Mouse (Mus musculus): ENCODE data around the gene Lix1. TPM values are rescaled to one million over a fixed set of nuclear protein-coding genes. Genes with fewer than 3 reads are reported as not detected.

Lix1 gene
- 0.12 and 0.28 TPM in 2 replicates for polyA plus RNA-seq (2015; fragmentation: Nextera tagmentation; extraction: Ambion mirVana)

GRCm38 (mm10) chr17:17402222-17403004 lies at the start of gene Lix1:
Gene Lix1 (plus strand): TSS chr17:17402672.
- H3K4me1 ChIP-seq (replicated peaks): no peaks in the 10 kb centered on the region
- ATAC-seq (ENCODE audit: insufficient read depth): no peak
- H3K27me3 ChIP-seq: no peaks in the 10 kb centered on the region
- H3K4me2 ChIP-seq: no peak within 1 kb of the TSS
- H3K27ac ChIP-seq (replicated peaks): no peak within 1 kb of the TSS
- no peak within 1 kb of the TSS for H3K4me3 ChIP-seq (replicated peaks)
- no peak within 1 kb of the TSS for H3K9ac ChIP-seq
- H3K9me3 ChIP-seq (replicated peaks): no peaks in the 10 kb centered on the region
- H3K36me3 ChIP-seq (replicated peaks): no peaks in the 10 kb centered on the region
- 24% methylated on average over 6 of the region's 6 CpGs for WGBS (ENCODE audit: insufficient replicate concordance)

- Histone ChIP-seq H3K9ac (peak overlapping the region; percentile 52), H3K9me3 (replicated peaks) (no peaks in the 10 kb centered on the region), H3K27ac (replicated peaks) (peak overlapping the region; percentile 77), H3K27me3 (no peaks in the 10 kb centered on the region), H3K36me3 (replicated peaks) (0 out of 2 replicates have a peak, but pooled peaks cover 9% of the 10 kb centered on the region), H3K4me2 (peak overlapping the region; percentile 79), H3K4me3 (replicated peaks) (peak overlapping the region; percentile 66), H3K4me1 (replicated peaks) (peaks cover 27% of the 10 kb centered on the region)
- 4% methylated on average over 6 of the region's 6 CpGs for WGBS (ENCODE audit: insufficient replicate concordance)
- ATAC-seq (ENCODE audit: insufficient read depth): peak; percentile 1
Measured at GRCm38 (mm10) chr17:17373550-17373917, 28.9 kb upstream of the Lix1 start.

DNA sequence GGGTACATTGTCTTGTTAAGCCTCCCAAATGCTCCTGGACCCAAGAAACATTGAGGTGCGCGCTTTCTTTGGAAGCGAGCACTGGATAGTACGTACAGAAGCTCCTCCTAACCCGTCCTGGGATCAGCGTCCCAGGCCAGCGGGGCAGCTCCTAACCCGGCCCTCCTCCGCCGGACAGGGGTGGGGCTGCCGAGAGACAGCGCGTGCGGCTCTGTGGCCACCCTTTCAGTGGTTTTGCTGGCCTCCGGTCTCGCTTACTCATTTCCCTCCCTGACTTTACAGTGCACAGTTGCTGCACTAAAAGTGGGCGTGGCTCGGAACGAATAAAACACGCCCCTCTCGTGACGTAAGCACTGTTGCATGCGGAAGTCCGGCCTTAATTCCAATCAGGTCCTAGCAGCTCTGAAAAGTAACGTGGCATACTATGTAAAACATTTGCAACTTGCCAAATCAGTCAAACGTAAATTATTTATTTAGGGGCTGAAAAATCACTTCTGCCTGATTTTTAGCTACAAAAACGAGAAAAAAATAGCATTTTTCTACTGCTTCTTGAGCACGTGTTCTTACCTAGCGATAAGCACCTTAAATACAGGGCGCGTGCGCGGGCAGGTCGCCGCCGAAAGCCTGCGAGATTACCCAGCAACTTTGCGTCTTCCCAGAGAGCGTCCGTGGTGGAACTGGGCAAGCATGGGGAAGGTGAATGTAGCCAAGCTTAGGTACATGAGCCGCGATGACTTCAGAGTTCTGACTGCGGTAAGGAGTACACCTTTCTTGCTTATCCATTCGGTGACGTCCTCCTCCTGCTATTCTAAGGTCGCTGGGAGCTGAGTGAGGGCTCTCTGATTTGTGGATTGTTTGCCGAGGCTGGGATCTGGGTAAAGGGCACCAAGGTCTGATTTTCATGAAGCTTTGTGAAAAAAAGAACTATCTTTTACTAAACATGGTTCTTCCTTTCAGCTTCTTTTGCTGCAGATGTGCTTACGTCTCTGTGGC lies 28.3 kb upstream of the Lix1 start, which contains the start of gene Riok2:
Gene Riok2 (plus strand): TSS at position 392 of the 993 bp plus-strand sequence.
- Histone ChIP-seq H3K4me3 (replicated peaks) (peak within 1 kb of the TSS; percentile 66), H3K4me1 (replicated peaks) (peaks cover 27% of the 10 kb centered on the region), H3K4me2 (peak within 1 kb of the TSS; percentile 79), H3K27ac (replicated peaks) (peak within 1 kb of the TSS; percentile 77), H3K9ac (peak within 1 kb of the TSS; percentile 59), H3K9me3 (replicated peaks) (no peaks in the 10 kb centered on the region), H3K27me3 (no peaks in the 10 kb centered on the region), H3K36me3 (replicated peaks) (peaks cover 13% of the 10 kb centered on the region; the same call in 1 of the 2 replicates)
- under 1% methylated on average over 48 of the region's 48 CpGs for WGBS (ENCODE audit: insufficient replicate concordance)
- peak; percentile 98 for ATAC-seq (ENCODE audit: insufficient read depth)

DNA sequence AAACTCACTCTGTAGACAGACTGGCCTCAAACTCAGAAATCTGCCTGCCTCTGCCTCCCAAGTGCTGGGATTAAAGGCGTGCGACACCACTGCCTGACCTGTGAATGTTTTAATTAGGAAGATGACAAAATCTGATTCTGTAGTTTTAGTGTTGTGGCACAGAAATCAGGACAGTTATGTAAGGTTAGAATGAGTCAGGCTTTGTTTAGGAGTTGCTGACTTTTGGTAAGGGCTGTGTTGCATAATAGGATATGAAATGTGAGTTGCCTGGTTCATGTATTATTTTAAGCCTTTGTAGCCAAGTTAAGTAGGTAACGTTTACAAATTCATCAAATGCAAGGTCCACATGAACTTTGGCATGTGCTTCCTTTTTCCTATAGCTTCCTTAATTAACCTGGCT lies 26.9 kb upstream of the Lix1 start:
- no peaks in the 10 kb centered on the region for H3K27me3 ChIP-seq
- H3K4me2 ChIP-seq: peak overlapping the region; percentile 79
- ATAC-seq (ENCODE audit: insufficient read depth): no peak
- peaks cover 27% of the 10 kb centered on the region for H3K4me1 ChIP-seq (replicated peaks)
- WGBS (ENCODE audit: insufficient replicate concordance): 77% methylated on average over 3 of the region's 3 CpGs
- peaks cover 17% of the 10 kb centered on the region for H3K36me3 ChIP-seq (replicated peaks)
- peak overlapping the region; percentile 66 for H3K4me3 ChIP-seq (replicated peaks)
- no peaks in the 10 kb centered on the region for H3K9me3 ChIP-seq (replicated peaks)
- no peak overlapping the region for H3K27ac ChIP-seq (replicated peaks)
- 0 out of 2 replicates have a peak overlapping the region, but pooled peaks have one; percentile 59 for H3K9ac ChIP-seq

GRCm38 (mm10) chr17:17383703-17384102 lies 18.8 kb upstream of the Lix1 start:
- no peak overlapping the region for H3K4me2 ChIP-seq
- no peak overlapping the region for H3K4me3 ChIP-seq (replicated peaks)
- no peak overlapping the region for H3K9ac ChIP-seq
- H3K36me3 ChIP-seq (replicated peaks): peaks cover 57% of the 10 kb centered on the region
- no peak overlapping the region for H3K27ac ChIP-seq (replicated peaks)
- no peaks in the 10 kb centered on the region for H3K27me3 ChIP-seq
- H3K4me1 ChIP-seq (replicated peaks): no peaks in the 10 kb centered on the region
- no peak for ATAC-seq (ENCODE audit: insufficient read depth)
- 85% methylated on average over 4 of the region's 4 CpGs for WGBS (ENCODE audit: insufficient replicate concordance)
- no peaks in the 10 kb centered on the region for H3K9me3 ChIP-seq (replicated peaks)

- WGBS (ENCODE audit: insufficient replicate concordance): 54% methylated on average over 3 of the region's 3 CpGs
- no peaks in the 10 kb centered on the region for H3K27me3 ChIP-seq
- H3K4me2 ChIP-seq: no peak overlapping the region
- no peak overlapping the region for H3K9ac ChIP-seq
- H3K36me3 ChIP-seq (replicated peaks): peaks cover 60% of the 10 kb centered on the region
- no peaks in the 10 kb centered on the region for H3K9me3 ChIP-seq (replicated peaks)
- H3K4me3 ChIP-seq (replicated peaks): no peak overlapping the region
- ATAC-seq (ENCODE audit: insufficient read depth): no peak
- no peak overlapping the region for H3K27ac ChIP-seq (replicated peaks)
- H3K4me1 ChIP-seq (replicated peaks): no peaks in the 10 kb centered on the region
Measured at GRCm38 (mm10) chr17:17384502-17384901, 18.0 kb upstream of the Lix1 start.

DNA sequence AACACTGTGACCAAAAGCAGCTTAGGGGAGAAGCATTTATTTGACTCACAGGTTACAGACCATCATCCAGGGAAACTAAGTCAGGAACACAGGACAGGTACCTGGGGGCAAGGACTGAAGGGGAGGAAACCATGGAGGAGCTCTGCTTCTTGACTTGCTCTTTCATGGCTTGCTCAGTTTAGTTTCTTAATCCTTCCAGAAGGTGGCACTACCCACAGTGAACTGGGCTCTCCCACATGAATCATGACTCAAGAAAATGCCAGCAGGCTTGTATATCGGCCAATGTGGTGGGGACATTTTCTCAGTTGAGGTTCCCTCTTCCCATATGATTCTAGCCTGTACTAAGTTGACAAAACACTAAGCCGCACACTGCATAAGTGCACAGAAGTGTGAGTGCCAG lies 16.4 kb upstream of the Lix1 start:
- Histone ChIP-seq H3K27me3 (no peaks in the 10 kb centered on the region), H3K27ac (replicated peaks) (no peak overlapping the region), H3K36me3 (replicated peaks) (peaks cover 60% of the 10 kb centered on the region), H3K9me3 (replicated peaks) (no peaks in the 10 kb centered on the region), H3K4me3 (replicated peaks) (no peak overlapping the region), H3K4me2 (no peak overlapping the region), H3K4me1 (replicated peaks) (no peaks in the 10 kb centered on the region), H3K9ac (no peak overlapping the region)
- no peak for ATAC-seq (ENCODE audit: insufficient read depth)
- 79% methylated on average over 2 of the region's 2 CpGs for WGBS (ENCODE audit: insufficient replicate concordance)

DNA sequence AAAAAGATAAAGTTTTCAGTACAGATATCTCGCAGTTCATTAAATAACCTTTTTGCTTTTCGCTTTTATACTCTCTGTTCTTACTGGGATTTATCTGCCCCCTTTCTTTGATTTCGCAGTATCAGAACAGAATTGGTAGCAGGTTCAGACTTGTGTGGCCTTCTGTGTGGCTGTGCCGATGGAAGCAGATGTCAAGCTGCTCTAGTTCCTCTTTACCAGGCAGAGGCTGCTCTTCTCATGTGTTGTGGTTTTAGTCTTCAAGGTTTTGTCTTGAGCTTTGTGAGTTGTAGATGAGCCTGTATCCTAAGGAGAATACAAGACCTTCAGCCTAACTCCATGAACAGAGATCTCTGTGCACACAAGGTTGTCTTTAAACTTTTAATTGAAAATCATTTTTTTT lies 10.6 kb upstream of the Lix1 start:
- no peak for ATAC-seq (ENCODE audit: insufficient read depth)
- no peak overlapping the region for H3K4me3 ChIP-seq (replicated peaks)
- no peaks in the 10 kb centered on the region for H3K4me1 ChIP-seq (replicated peaks)
- peaks cover 36% of the 10 kb centered on the region for H3K36me3 ChIP-seq (replicated peaks)
- no peaks in the 10 kb centered on the region for H3K27me3 ChIP-seq
- H3K4me2 ChIP-seq: no peak overlapping the region
- no peaks in the 10 kb centered on the region for H3K9me3 ChIP-seq (replicated peaks)
- WGBS (ENCODE audit: insufficient replicate concordance): 65% methylated on average over 4 of the region's 4 CpGs
- no peak overlapping the region for H3K9ac ChIP-seq
- no peak overlapping the region for H3K27ac ChIP-seq (replicated peaks)

DNA sequence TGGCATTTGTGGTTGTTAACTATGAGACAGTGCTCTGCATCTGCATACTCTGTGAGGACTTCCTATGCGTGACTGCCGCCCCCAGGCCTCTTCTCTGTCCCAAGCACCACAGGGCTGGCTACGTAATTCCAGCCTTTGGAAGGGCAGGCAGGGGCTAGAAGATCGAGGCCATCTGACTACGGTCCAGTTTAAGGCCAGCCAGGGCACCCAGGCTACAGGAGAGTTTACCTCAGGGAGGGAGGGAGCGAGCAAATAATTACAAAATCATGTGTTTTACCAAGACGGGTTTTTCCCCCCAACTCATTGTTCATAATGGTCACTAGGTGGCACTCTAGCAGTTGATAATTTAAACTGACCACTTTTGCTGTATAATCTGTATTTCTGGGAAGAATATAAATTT lies 9.6 kb upstream of the Lix1 start:
- Histone ChIP-seq H3K9me3 (replicated peaks) (no peaks in the 10 kb centered on the region), H3K4me1 (replicated peaks) (no peaks in the 10 kb centered on the region), H3K27ac (replicated peaks) (no peak overlapping the region), H3K4me2 (no peak overlapping the region), H3K27me3 (no peaks in the 10 kb centered on the region), H3K9ac (no peak overlapping the region), H3K36me3 (replicated peaks) (peaks cover 30% of the 10 kb centered on the region), H3K4me3 (replicated peaks) (no peak overlapping the region)
- ATAC-seq (ENCODE audit: insufficient read depth): peak; percentile 40; the same call in 1 of the 2 replicates
- 67% methylated on average over 7 of the region's 7 CpGs for WGBS (ENCODE audit: insufficient replicate concordance)

GRCm38 (mm10) chr17:17393300-17393699 lies 9.2 kb upstream of the Lix1 start:
- ATAC-seq (ENCODE audit: insufficient read depth): no peak
- no peak overlapping the region for H3K4me3 ChIP-seq (replicated peaks)
- H3K36me3 ChIP-seq (replicated peaks): peaks cover 29% of the 10 kb centered on the region
- H3K9ac ChIP-seq: no peak overlapping the region
- H3K4me1 ChIP-seq (replicated peaks): no peaks in the 10 kb centered on the region
- no peak overlapping the region for H3K4me2 ChIP-seq
- H3K9me3 ChIP-seq (replicated peaks): no peaks in the 10 kb centered on the region
- H3K27me3 ChIP-seq: no peaks in the 10 kb centered on the region
- WGBS (ENCODE audit: insufficient replicate concordance): 88% methylated on average over 6 of the region's 6 CpGs
- no peak overlapping the region for H3K27ac ChIP-seq (replicated peaks)

- no peak for ATAC-seq (ENCODE audit: insufficient read depth)
Measured at GRCm38 (mm10) chr17:17394336-17394735, 8.1 kb upstream of the Lix1 start.

More at GRCm38 (mm10) chr17:17394336-17394735, 8.1 kb upstream of the Lix1 start:
- Histone ChIP-seq H3K9ac (no peak overlapping the region), H3K27me3 (no peaks in the 10 kb centered on the region), H3K4me3 (replicated peaks) (no peak overlapping the region), H3K4me2 (no peak overlapping the region), H3K9me3 (replicated peaks) (no peaks in the 10 kb centered on the region), H3K4me1 (replicated peaks) (no peaks in the 10 kb centered on the region), H3K27ac (replicated peaks) (no peak overlapping the region), H3K36me3 (replicated peaks) (peaks cover 19% of the 10 kb centered on the region; the same call in 1 of the 2 replicates)
- WGBS (ENCODE audit: insufficient replicate concordance): 34% methylated on average over 4 of the region's 4 CpGs
